Mouse (Mus musculus): ENCODE measurements around the gene Hif3a.
"Not testable (repeated sequence)": the region's sequence is repeated elsewhere in the genome, so short reads cannot be mapped to it uniquely, and the experiment has no call there.

The Hif3a gene

DNA sequence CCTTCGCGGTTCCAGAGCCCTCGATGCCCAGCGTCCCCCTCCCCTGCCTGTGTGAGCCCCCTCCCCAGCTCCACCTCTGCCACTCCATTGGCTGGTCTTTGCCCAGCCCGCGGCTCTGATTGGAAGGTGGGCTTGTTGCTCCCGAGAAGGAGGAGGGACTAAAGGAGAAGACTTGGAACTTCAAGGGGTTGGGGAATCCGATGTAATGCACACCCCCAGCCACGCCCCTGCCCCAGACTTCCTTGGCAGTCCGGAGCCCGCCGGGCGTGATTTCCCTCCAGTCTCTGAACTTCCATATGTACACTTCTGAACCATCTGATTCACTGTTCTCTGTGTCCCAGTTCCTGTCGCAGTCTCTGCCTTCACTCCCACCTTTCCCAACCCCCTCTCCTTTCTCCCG, at the start of gene Hif3a:
TSS of gene Hif3a (minus strand) at position 39 of the 400 bp plus-strand sequence.
- CTCF ChIA-PET, result interaction anchor here (0.5 to 0.9 kb wide), 3 partner anchors 9 to 54 kb away, joined by 3 to 14 read pairs (median 3); partner anchors contain the start of gene Ppp5c

DNA sequence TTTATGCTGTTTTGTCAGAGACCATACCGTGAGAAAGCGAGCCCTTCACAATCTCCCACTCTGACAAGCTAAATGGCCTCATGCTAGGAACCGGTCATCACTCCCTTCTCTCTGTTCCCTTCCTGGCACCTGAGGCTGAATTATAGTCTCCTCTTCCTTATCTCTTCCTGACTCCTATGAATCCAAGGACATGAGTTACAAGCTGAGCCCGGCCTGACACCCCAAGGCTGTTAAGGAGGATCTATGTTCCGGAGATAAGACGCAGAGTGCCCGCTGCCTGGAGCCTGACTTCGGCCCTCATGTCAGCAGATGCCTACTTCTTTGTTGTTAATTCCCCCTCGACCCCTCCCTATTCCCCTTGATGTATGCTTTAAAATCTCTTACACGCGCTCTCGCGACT, 39.4 kb upstream of the Hif3a start:
- CTCF ChIA-PET, result not testable (repeated sequence)

GRCm38 (mm10) chr7:17091280-17091679, 29.1 kb upstream of the Hif3a start:
- CTCF ChIA-PET, result no interaction called here

DNA sequence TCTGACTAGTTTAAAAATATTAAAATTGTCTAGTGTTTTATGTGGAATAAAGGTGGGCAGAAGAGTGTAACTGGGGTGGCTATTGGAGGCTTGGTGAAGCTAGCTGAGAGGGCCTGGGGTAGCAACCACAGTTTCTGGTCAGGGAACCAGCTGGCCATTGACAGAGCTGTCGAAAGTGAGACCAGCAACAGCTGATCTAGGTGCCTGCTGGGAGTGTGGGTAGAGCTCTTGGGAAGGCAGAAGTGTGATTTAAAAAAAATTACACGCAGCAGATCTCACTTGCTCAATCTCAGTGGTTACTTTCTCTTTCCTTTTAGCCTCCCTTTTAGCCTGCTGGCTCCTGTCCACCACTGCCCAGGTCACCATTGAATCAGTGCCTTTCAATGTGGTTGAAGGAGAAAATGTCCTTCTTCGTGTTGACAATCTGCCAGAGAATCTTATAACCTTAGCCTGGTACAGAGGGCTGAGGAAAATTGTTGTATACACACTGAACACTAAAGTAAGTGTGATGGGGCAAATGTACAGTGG, 27.9 kb upstream of the Hif3a start:
- CTCF ChIA-PET, result no interaction called here

GRCm38 (mm10) chr7:17087731-17088130, 25.5 kb upstream of the Hif3a start:
- CTCF ChIA-PET, result no interaction called here

DNA sequence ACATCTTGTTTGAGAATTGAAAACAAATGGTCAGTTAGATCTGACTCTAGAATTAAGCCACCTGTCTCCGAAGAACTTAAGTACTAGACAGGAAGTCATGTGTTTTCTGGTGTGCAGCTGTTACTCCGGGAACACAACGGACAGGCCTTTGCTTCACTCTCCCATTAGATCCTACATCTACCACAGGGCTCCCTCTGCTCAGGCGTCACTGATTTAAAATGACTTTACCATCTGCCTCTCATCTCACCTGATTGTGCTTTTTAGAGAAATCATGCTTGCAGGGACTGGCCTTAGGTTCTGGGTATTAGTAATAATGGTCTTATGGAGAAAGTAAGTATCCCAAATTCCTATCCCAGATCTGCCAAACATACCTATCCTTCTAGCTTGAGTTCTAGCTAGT, 20.5 kb upstream of the Hif3a start:
- CTCF ChIA-PET, result no interaction called here

- CTCF ChIA-PET, result no interaction called here
Observed at GRCm38 (mm10) chr7:17078076-17078654, 15.9 kb upstream of the Hif3a start.

DNA sequence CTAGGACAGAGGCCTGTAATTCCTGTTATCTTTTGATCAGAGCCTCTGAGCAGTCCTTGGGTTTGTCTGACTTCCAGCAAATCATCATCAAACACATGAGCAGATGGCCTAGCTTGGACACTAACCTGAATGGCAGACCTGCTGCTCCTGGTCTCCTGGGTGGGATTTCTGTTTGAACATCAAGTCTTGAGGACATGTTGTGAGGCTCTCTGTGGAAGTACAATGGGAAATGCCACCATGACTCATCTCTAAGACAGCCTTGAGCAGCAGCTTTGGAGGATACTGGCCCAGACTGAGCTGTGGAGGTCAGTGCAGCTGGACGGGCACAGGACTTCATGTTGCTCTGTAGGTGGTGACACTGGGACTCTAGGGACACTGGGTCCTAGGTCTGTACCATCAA, 14.3 kb upstream of the Hif3a start:
- CTCF ChIA-PET, result no interaction called here

DNA sequence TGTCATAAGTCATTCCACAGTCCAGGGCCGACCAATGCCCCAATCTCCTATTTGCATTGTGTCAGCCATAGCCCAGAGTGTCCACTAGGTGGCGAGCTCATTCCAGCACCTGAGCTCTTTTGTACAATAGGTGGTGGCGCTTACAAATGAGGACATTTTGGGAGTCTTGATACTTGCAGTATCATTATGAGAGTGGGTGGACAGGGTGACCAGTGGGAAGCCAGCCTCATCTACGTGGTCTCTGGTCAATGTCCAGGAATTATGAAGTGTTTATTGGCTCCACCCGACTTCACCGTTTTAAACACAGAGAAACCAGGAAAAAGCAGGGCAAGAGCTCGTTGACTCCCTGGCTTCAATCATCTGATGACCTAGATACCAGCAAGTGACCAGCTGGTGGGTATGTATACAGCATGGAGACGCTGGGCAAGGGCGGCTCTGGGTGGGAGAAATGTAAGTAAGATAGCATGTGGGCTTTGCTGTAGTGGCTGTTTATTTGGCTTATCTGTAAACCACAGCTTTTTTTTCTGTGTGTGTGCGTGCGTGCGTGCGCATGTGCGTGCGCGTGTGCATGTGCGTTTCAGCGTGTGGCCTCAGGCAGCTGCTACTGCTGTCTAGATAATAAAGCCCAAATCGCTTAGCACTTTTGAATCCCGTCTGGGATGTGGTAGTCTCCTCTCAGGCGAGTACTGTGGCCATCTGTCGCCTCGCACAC, 11.8 kb upstream of the Hif3a start, which contains the start of gene Psg16:
TSS of gene Psg16 (plus strand) at position 137 of the 712 bp plus-strand sequence.
- CTCF ChIA-PET, result interaction anchor here (0.6 kb wide), 1 partner anchor 11 kb away, joined by 7 read pairs; no protein-coding TSS in a partner anchor

DNA sequence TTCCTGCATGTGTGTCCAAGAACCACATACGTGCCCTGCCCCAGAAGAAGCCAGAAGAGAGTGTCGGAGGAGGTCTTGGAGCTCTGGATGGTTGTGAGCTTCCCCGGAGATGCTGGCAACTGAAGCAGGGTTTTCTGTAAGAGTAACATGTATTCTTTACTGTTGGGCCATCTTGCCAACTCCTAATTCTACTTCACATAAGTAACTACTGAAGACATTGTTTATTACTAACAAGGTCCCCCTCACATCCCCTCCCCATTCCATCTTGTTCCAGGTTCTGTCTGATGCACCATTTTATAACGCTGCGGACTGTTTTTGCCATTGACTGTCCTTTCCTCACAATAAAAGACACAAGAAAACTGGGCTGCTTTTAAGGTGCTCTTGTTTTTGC, 11.3 kb upstream of the Hif3a start:
- CTCF ChIA-PET, result interaction anchor here (0.6 to 1.4 kb wide), 2 partner anchors 11 to 19 kb away, joined by 5 to 7 read pairs; no protein-coding TSS in a partner anchor

DNA sequence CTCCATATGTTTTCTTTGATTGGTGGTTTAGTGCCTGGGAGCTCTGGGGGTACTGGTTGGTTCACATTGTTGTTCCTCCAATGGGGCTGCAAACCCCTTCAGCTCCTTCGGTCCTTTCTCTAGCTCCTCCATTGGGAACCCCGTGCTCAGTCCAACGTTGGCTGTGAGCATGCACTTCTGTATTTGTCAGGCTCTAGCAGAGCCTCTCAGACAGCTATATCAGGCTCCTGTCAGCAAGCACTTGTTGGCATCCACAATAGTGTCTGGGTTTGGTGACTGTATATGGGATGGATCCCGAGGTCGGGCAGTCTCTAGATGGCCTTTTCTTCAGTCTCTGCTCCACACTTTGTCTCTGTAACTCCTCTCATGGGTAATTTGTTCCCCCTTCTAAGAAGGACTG, 5.4 kb upstream of the Hif3a start:
- CTCF ChIA-PET, result interaction anchor here (2.2 kb wide), 1 partner anchor 60 kb away, joined by 15 read pairs; no protein-coding TSS in a partner anchor

DNA sequence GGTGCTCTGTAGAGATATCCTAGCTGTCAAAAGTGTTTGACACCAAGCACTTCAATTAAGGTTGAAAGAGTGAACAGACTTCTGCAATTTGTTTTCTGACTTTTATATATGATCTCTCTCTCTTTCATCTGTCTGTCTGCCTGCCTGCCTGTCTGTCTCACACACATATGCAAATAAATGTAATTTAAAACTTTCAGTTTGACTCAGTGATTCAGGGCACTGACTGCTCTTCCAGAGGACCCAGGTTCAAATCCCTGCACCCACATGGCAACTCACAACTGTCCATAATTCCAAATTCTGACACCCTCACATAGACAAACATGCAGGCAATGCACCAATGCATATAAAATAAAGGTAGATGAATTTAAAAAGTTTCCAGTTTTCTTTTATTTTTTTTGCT, 4.8 kb upstream of the Hif3a start:
- CTCF ChIA-PET, result interaction anchor here (0.8 to 1.5 kb wide), 4 partner anchors 11 to 66 kb away, joined by 3 to 6 read pairs (median 4); no protein-coding TSS in a partner anchor

- CTCF ChIA-PET, result interaction anchor here (0.8 to 1.5 kb wide), 4 partner anchors 11 to 65 kb away, joined by 3 to 6 read pairs (median 4); no protein-coding TSS in a partner anchor
Observed at GRCm38 (mm10) chr7:17066412-17066811, 4.2 kb upstream of the Hif3a start.

- CTCF ChIA-PET, result interaction anchor here (1.5 kb wide), 1 partner anchor 58 kb away, joined by 6 read pairs; no protein-coding TSS in a partner anchor
Observed at GRCm38 (mm10) chr7:17065620-17066019, 3.4 kb upstream of the Hif3a start.

DNA sequence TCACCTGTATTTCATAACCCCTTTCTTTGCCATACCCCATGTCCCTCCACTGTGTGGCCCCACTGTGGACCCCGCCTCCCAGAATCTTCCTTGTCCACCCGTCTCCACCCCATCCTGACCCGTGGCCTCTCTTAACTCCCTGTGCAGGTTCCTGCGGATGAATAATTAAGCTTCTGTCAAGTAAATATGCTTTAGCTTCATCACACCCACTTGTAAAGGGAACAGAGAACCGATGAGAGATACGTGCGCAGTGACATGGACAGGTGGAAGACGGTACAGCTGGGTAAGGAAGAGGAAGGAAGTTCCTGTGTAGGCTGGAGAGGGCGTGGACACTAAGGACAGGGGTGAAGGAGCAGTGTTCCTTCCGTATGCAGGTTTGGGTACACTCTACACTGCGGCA, 618 bp upstream of the Hif3a start:
- CTCF ChIA-PET, result interaction anchor here (0.5 to 0.9 kb wide), 4 partner anchors 10 to 54 kb away, joined by 3 to 14 read pairs (median 5); partner anchors contain the start of genes Ppp5c and Psg16

DNA sequence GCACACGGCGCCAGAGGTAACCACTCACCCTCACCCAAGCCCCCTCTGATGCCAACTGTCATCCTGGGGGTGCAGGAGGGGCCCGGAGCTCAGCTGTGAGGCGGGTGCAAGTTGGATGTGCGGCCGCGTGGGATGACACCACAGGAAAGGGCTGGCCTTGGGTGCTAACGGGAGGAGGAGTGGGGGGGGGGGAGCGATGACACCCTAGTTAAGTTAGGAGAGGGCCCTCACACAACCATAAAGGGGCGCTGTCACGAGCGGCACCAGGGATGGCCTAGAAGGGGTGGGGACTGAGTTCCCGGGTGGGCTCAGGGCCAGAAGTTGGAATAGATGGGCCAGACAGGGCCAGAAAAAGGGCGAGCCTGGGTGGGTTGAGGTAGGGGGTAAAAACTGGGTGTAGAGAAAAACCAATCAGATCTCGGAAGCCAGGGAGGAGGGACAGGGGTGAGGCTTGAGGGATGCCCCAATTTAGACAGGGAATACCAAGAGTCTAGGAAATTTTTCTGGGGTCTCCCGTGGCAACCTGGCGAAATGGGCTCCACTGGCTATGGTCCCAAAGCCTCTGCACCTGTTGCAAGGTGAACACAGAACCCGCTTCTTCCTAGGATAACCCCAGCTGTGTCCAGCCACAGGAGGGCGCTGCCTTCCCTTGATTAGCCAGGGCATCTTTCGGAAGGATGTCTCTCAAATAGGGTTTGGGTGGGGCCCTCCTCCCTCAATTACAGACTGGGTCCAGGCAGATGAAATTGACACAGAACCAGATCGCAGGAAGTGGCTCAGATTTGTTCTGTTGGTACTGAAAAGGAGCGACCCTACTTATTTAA, 1.2 kb downstream of the Hif3a start:
- CTCF ChIA-PET, result no interaction called here

GRCm38 (mm10) chr7:17060031-17060781, 2.0 kb downstream of the Hif3a start:
- CTCF ChIA-PET, result interaction anchor here (0.7 to 1.3 kb wide), 2 partner anchors 9 to 60 kb away, joined by 3 read pairs; no protein-coding TSS in a partner anchor

DNA sequence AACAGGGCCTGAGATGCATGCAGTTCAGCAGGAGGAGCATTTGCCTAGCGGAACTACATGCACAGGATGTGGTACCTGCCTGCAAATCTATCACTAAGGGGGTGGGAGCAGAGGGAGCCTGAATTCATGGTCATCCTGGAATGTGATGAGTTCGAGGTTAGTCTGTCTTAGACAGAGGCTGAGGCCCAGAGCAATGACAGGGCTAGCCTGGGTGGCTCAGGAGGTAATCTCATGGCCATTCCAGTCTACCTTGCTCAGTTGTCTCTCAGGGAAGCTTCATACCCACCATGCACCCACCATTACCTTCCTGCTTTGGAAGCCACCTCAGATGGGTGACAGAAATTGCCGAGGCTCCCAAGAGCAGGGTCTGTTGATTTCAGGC, 2.8 kb downstream of the Hif3a start:
- CTCF ChIA-PET, result interaction anchor here (0.6 to 1.3 kb wide), 3 partner anchors 9 to 57 kb away, joined by 3 read pairs; no protein-coding TSS in a partner anchor

- CTCF ChIA-PET, result interaction anchor here (0.6 to 1.3 kb wide), 3 partner anchors 8 to 57 kb away, joined by 3 read pairs; no protein-coding TSS in a partner anchor
Observed at GRCm38 (mm10) chr7:17058816-17059462, 3.3 kb downstream of the Hif3a start.

DNA sequence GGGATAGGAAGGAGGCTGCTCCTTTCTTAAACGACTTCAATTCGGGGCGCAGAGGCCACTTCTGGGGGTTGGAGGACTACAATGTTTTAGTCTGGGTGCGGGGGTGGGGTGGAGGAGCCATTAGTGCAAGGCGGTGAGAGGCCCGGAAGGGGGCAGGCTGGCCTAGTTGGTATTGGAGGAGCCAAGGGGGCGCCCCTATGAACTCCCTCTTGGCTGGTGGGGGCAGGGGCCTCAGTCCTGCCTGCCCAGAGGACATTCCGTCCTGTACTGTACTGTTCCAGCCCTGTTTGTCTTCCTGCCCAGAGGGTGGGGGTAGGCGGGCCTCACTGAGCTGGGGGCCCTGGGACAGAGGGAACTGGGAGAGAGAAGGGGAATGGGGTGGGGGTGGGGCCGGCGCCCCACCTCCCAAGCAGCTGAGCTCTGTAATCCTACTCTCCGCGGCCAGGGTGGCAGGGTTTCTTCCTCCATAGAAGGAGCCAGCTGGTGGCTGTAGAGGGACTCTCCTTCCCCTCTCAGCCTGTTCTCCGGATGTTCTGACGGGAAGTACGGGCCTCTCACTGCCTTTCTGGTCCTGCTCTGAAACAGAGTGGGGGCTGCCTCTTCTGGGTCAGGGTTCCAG, 4.0 kb downstream of the Hif3a start:
- CTCF ChIA-PET, result no interaction called here

Data from spleen, embryonic (tissue).